Mouse (Mus musculus) neutrophil, adult 5-6 weeks (primary cell): ENCODE measurements around the gene AA986860. TPM values are rescaled to one million over a fixed set of nuclear protein-coding genes. Genes with fewer than 3 reads are reported as not detected.

Experiments used
- ATAC-seq: fragments of 151-379, 151-347 bp; 2 replicates; pipeline ENCODE4 v1.8.0; 2017; ENCODE audit warnings: mild to moderate bottlenecking, moderate TSS enrichment; ENCODE audit not compliant: insufficient number of reproducible peaks, poor library complexity, low FRiP score, severe bottlenecking; ENCODE audit errors: extremely low read depth
- total RNA-seq: library from RNA; stranded (forward); fragments of 200-1000 nt; gene quantifications from 2 replicates; pipeline ENCODE4 v1.2.3, GENCODE M21; 2017

Gene AA986860
- total RNA-seq, 1 experiment from 2014 or later, result 3.1 TPM

DNA sequence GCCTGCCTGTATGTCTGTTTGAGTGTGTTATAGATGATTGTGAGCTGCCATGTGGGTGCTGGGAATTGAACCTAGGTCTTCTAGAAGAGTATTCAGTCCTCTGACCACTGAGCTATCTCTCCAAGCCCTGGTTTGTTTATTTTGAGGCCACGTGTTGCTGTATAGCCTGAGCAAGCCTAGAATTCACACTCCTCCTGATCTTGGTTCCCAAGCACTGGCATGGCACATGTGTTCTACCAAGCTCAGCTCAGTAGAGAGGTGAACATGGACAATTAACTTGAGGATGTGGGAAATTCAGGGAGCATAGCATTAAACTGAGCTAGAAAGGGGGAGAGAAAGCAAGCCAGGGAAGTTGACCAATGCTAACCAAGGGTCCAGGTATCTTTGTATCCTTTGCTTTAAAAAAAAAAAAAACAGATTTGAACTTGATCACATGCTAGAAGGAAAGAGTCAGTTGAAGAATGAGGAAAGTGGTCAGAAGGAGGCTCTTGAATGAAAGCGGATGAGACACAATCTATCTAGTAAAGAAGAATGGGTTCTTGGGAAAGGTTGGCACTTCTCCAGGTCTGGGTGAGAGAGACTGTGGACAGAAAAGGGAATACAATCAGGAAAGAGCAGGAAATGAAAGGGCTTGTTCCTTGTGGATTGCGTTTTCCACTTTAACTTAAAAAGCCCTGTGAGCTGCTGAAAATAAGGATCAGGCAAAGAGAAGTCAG, 30.4 kb downstream of the AA986860 start:
- no peak for ATAC-seq

DNA sequence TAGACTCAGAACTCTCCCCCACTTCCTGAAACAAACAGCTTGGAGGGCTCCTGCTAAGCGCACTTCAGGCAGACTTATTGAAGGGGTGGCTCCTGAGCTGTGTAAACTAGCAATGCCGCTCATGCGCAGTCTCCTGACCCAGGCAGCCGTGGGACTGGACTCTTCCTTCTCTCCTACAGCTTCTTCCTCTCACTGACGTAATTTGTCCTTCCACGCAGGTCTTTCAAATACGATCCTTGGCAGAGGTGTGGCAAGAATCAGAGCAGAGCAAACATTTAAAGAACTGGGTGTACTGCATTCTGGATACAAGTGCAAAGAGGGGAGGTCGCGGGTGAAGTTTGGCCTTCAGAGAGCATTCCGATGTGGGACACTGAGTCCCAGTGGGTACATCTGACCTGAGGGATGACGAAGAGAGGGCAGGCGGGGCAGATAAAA, 32.3 kb downstream of the AA986860 start:
- no peak for ATAC-seq

DNA sequence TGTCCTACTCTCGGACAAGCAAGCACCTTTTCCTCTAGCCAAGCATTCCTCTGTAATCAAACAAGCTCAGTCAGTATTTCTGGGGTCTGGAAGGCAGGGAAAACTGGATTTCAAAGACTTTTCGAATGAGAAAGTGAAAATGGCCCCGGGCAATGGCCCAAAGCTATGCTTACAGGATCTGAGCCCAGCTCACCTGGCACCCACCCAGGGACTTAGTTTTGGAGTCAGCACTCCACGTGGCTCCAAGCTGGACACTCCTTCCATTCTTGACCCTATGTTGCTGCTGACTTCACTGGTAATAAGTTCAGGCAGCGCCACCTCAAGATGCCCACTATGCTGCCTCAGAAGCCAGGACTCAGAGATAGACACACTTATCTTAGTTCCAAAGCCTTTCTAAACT, 35.3 kb downstream of the AA986860 start:
- ATAC-seq, result no peak

DNA sequence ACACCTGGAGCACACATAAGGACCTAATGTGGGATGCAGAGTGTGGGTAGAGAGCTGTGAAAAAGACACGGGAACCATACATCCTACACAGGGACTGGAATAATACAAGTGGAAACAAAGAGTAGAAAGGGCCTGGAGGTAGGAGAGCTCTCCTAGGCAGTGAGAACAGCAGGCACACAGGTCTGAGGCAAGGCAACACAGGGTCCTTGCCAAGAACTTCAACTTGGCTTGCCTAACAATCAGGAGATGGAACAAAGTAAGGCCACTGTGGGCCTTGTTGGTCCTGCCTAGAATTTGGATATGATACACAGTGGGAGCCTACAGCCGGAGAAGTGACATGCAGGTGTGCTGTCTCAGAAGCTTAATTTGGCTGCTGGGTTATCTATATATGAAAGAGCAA, 38.1 kb downstream of the AA986860 start:
- no peak for ATAC-seq

DNA sequence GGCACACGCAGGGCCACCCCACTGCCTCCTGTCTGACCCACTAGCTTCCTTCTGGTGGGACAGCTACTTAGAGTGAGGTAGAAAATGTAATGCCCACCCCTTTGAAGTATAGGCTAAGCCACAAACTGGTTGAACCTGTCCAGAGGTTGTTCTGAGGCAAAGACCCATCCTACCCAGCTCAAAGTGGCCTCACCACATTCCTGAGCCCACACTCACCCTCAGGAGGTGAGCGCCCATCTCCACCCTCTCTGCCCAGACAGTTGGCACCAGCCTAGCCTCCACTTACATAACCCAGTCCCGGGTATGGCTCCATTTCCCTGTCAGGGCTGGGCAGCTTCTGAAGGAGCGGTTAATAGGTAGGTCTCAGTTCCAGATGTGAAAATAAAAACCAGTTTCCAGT, 38.7 kb downstream of the AA986860 start:
- ATAC-seq, result no peak

DNA sequence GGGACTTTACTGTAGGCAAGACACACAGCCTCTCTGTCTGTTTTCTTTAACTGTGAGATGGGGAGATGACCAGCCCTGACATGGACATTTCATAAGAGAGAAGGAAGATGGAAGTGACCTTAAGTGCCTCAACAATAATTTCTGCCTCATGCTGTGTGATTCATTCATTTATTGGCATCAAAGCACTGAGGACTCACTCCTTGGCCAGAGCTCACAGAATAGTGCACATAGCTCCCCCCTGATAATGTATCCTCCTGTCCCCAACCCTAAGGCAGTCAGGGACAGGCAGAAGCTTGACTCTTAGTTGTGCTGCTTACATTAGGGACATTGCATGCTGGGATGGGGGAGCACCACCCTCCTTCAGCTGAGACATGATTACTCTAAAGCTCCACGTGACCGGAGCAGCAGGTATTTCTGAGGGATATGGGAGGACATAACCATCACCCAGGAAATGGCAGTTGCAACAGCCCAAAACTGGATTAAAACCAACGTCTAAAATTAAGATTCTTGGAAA, 39.3 kb downstream of the AA986860 start:
- ATAC-seq, result no peak

DNA sequence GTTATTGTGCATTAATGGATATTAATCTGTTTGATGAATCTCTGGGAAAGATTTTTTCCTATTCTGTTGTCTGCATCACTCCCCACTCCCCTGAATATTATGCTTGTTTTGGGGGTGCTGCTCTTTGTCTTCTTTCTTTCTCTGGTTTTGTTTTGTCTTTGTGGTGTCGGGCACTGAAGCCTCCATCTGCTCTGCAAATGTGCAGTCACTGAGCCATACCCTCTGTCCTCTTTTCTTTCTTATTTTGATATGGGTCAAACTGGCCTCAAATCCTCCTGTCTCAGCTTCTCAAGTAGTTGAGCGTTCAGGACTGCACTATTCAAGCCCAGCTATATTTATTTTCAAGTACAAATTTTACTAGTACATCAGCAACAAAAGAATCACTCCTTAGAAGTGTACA, 43.5 kb downstream of the AA986860 start:
- ATAC-seq, result no peak

DNA sequence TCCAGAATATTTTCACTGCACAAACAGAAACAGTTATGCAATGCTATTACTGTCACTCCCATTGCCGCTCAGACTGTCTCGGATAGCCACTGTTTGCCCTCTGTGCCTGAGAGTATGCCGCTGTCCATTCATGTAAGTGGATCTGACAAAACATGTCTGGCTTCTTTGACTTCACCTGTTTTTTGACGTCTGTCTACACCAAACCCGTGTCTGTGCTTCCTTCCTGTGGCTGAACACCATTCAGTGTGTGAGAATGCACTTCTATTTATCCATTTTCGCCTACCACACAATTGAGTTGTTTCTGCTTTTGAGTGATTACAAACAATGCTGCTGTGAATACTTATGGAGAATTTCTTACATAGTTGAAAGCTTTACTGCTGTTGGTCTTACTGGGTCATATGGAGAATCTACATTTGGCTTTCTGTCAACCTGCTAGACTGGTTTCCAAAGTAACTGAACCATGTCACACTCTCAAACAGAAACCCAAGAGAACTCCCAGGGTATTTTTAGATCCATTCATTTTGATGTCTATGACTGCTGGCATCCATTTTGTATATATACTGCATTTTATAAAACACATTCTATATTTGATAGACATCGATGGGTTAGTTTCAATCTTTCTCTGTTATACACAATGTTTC, 44.0 kb downstream of the AA986860 start:
- no peak for ATAC-seq

DNA sequence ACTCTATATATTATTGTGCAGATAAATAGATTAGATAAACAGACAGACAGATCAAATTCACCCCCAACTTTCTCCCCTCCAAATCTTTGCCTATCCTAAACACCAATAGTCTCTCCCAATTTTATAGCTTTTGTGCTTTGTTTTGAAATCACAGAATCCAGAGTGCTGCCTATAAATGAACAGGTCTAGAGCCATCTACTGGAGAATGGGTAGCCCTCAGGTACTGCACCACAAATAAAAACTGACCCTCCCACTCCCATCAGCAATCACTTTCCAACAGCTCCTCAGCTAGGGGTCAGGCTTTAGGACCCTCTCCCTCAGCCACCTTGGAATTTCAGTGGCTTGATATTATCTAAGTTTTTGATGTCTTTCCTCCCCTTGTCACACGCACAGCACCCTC, 44.9 kb downstream of the AA986860 start:
- ATAC-seq, result no peak

DNA sequence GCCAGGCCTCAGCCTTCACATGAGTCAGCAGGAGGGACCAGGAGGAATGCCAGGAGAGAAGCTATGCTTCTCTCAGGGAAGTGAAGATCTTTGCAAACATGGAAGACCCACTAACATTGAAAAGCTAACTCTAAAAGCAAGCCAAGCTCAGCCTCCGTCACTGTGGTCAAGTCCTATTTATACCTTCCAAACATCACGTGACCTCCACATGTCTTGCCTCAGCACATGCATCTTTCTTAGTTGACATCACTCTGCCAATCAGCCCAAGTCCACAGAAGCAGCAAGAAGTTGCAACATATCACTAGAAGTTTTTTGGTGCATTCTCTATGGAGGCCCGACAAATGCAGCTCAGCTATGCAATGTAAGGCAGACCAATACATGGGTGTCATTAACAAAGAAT, 48.1 kb downstream of the AA986860 start:
- no peak for ATAC-seq

DNA sequence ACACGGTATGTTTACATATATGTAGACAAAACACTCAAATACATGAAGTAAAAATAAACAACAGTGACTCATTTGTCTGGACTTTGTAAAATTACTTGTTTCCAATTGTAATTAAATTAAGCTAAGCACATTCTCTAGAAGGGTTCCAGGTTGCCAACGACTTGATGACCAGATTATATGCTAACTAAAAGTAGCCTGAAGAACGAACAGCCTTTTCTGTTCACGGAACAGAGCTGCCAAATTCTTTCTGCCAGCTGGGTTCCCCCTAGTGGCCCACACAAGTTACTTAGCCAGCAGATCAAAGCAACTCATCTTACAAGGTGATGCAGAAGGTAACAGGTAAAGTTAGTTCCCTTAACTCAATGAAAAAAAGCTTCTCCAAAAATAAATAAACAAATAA, 52.3 kb downstream of the AA986860 start:
- ATAC-seq, result peak; percentile 55; the same call in 1 of the 2 replicates

DNA sequence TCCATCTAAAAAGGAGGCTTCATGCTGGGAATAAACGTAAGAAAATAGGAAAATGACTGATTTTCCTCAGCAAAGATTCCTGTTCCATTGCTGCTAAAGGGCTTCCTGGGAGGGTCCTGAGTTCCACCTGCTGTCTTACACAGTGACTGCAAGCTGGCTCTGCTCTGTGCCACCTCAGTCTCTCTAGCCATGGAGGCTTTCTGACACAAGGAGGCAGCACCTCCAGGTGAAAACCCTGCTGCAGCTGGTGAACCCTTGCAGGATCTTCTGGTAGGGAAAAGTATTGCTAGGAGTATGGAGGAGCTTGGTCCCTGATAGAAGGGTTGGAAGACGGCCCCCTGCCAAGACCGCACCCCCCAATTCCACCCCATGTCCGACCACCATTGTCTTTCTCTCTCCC, 55.2 kb downstream of the AA986860 start:
- ATAC-seq, result no peak

DNA sequence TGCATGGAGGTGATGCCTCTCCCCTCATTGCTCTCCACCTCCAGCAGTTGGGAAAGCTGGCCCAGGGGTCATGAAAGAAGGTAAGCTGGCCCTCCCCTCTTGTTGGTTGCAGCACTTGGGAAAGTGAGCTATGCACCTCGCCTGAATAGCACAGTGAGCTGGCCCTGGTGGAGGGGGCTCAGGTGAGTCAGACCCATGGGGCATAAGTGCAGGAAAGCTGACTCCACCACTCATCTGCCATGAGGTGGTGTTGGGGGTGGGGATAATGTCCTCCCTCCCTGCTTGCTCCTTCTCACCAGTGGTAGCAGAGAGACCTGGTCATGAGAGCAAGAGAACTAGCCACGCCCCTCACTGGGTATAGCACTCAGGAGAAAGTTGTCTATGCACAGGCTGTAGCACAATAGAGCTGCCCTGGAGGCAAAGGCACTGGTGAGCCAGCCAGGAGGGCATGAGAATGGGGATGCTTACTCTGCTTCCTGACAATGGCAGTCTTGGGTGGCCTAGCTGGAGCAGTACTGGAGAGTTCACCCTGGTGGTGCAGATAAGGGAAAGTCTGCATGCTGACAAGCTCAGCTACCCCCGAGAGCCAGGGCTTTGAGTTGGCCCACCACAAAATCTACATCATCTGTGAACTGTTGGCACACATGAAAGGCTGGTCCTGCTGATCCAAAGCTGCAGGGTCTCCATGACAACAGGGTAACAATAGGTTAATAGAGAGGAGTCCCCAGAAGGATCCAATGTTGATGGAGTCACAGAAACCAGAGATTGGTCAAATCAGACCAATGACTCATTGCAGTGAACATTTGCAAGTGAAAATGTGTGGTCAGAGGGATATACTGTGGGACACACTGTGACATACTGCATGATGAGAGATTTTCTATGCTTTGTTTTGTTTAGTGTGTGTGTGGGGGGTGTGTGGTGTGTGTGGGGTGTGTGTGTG, 58.0 kb downstream of the AA986860 start:
- no peak for ATAC-seq

Other genes starting within 250 kb of the AA986860 start
- gene Zp3r, start 102.4 kb upstream of the AA986860 start, total RNA-seq, result not detected in 2 replicates
- gene C4bp, start 70.3 kb upstream of the AA986860 start, total RNA-seq, result 0.12 TPM in 1 of 2 replicates, not detected in the other
- gene Gm29427, start 16.2 kb upstream of the AA986860 start, total RNA-seq, result not detected in 2 replicates
- 12.6 and 13.6 TPM in 2 replicates for gene Yod1, start 14.6 kb upstream of the AA986860 start, total RNA-seq
- gene Pfkfb2, start 2.7 kb upstream of the AA986860 start, total RNA-seq, result 15.8 and 20.0 TPM in 2 replicates
- not detected in 2 replicates for gene Fcamr, start 68.9 kb downstream of the AA986860 start, total RNA-seq
- gene Pigr, start 94.7 kb downstream of the AA986860 start, total RNA-seq, result 1.5 and 1.8 TPM in 2 replicates
- gene Fcmr, start 133.7 kb downstream of the AA986860 start, total RNA-seq, result 429 and 440 TPM in 2 replicates
- not detected in 2 replicates for gene Il24, start 155.5 kb downstream of the AA986860 start, total RNA-seq
- 0.74 TPM in 1 of 2 replicates, not detected in the other for gene Il20, start 179.5 kb downstream of the AA986860 start, total RNA-seq
- not detected in 2 replicates for gene Il19, start 208.1 kb downstream of the AA986860 start, total RNA-seq